22 mouse cellular contexts compared by ENCODE assay signal in the genomic region with DNA sequence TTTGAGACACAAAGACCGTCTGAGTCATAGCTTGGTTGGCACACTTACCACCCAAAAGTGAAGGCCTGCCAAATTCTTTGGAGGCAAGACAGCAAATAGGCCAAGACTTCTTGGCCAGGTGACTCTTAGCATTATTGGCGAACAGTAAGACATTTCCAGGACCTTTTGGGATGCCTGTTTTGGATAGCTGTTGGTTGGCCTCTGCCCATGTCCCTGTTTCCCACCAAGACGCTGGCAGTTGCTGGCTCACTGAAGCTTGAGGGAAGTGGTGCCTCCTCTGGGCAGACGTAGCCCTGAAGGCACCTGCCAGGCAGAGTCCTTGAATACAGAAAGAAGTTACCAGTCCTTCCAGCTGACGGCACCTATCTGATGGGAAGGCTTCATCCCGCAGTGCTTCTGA. TPM values are rescaled to one million over a fixed set of nuclear protein-coding genes. Genes with fewer than 3 reads are reported as not detected.
A peak's percentile ranks its signal among the peaks of the same experiment; 100 is the strongest.
DNase-seq lines count a peak whose midpoint lies in the region; ATAC-seq and TF ChIP-seq lines count a peak whose summit lies in the region.
"Had no signal": no experiment of that assay in that cellular context is flagged by ENCODE, and none has a peak within 500 bp of the region (broad histone marks: within the 10 kb centered on the region; RNA-seq: fewer than 3 reads in every experiment).

No protein-coding gene starts in this region.

- H3K9me3 ChIP-seq in liver, postnatal 0 days (ENCODE audit: low read length), result no peaks in the 10 kb centered on the region
- H3K9me3 ChIP-seq: forebrain, embryonic 12.5 days; G1E; heart, embryonic 10.5 days; neural tube, embryonic 12.5 days had no signal

- H3K4me1 ChIP-seq in cerebellum, adult 2 months (ENCODE audit: control insufficient read depth, insufficient read depth, low read length), result peaks cover 9% of the 10 kb centered on the region
- H3K4me1 ChIP-seq in liver, postnatal 0 days (ENCODE audit: insufficient read depth), result peaks cover 3% of the 10 kb centered on the region; the same call in 1 of the 2 replicates
- H3K4me1 ChIP-seq: forebrain, embryonic 12.5 days; heart, embryonic 10.5 days; neural tube, embryonic 12.5 days had no signal

- 13% methylated on average over 6 of the region's 6 CpGs for WGBS in cerebellum, adult 2 months
- WGBS in liver, postnatal 0 days (ENCODE audit: insufficient replicate concordance), result 80% methylated on average over 6 of the region's 6 CpGs

- no peak overlapping the region for H3K27ac ChIP-seq in cerebellum, adult 2 months (ENCODE audit: insufficient read depth, low read length)
- H3K27ac ChIP-seq in liver, postnatal 0 days (ENCODE audit: low read depth), result no peak overlapping the region
- H3K27ac ChIP-seq: forebrain, embryonic 12.5 days; heart, embryonic 10.5 days; neural tube, embryonic 12.5 days; stomach, postnatal 0 days had no signal

- no peaks in the 10 kb centered on the region for H3K27me3 ChIP-seq in cerebellum, adult 2 months (ENCODE audit: control insufficient read depth, insufficient read depth, low read length)
- H3K27me3 ChIP-seq in liver, postnatal 0 days (ENCODE audit: insufficient read depth, low read length), result no peaks in the 10 kb centered on the region
- H3K27me3 ChIP-seq: forebrain, embryonic 12.5 days; neural tube, embryonic 12.5 days had no signal

- DNase-seq in kidney, adult 9 months, result peak; percentile 20
- no peak for DNase-seq in kidney, postnatal 10 days
- peak; percentile 63 for DNase-seq in adrenal gland, postnatal 14 days
- peak; percentile 60 to 79 for DNase-seq in cerebellum, adult 2 months
- peak; percentile 7 for DNase-seq in fat pad, adult 2 months (ENCODE audit: extremely low read depth, low read depth, low spot score)
- DNase-seq in liver, postnatal 0 days, result no peak
- no peak for DNase-seq in left cerebral cortex, postnatal 14 days (ENCODE audit: low spot score in 2 of 2)
- DNase-seq in kidney, postnatal 4 days, result no peak
- DNase-seq: gastrocnemius, postnatal 25 days; heart, postnatal 36 days; kidney, adult 11 months; liver; lung, adult 18-20 months; lung, postnatal 36 days; thymus, postnatal 14 days had no signal

- no peak overlapping the region for H3K4me2 ChIP-seq in liver, postnatal 0 days (ENCODE audit: low read depth, low read length)
- H3K4me2 ChIP-seq: forebrain, embryonic 12.5 days; neural tube, embryonic 12.5 days had no signal

- no peak overlapping the region for H3K4me3 ChIP-seq in cerebellum, adult 2 months (replicated peaks; ENCODE audit: insufficient read depth, low read depth, low read length)
- no peak overlapping the region for H3K4me3 ChIP-seq in liver, postnatal 0 days (ENCODE audit: low read depth, low read length)
- H3K4me3 ChIP-seq: forebrain, embryonic 12.5 days; heart, embryonic 10.5 days; neural tube, embryonic 12.5 days had no signal

- no peaks in the 10 kb centered on the region for H3K36me3 ChIP-seq in liver, postnatal 0 days (replicated peaks; ENCODE audit: insufficient read depth, low read length)
- H3K36me3 ChIP-seq: forebrain, embryonic 12.5 days; neural tube, embryonic 12.5 days had no signal

- no peak for TF ChIP-seq EP300 in liver, postnatal 0 days (IDR thresholded peaks at IDR 0.05; ENCODE audit: low read depth)

- ATAC-seq in liver, postnatal 0 days, result no peak
- ATAC-seq: CD4-positive, CD25-positive, alpha-beta regulatory T cell, adult 4 months; hindbrain, embryonic 16.5 days had no signal

- intact Hi-C loops in left cerebral cortex, postnatal 14 days (cut with DNase I), result no loop called here

- no peak overlapping the region for H3K9ac ChIP-seq in liver, postnatal 0 days (replicated peaks)
- H3K9ac ChIP-seq: forebrain, embryonic 12.5 days; neural tube, embryonic 12.5 days had no signal

- no peak for TF ChIP-seq CTCF in cerebellum, adult 2 months (IDR thresholded peaks at IDR 0.05; ENCODE audit: borderline replicate concordance, insufficient read depth, low read depth, low read length)
- no peak for TF ChIP-seq CTCF in liver, postnatal 0 days (IDR thresholded peaks at IDR 0.05; ENCODE audit: low read depth)

- TF ChIP-seq POLR2A in cerebellum, adult 2 months (IDR thresholded peaks at IDR 0.05; ENCODE audit: borderline replicate concordance, insufficient read depth, low read length), result no peak

RNA-seq across cellular contexts. Expression of a gene that starts 8.9 kb away (rescaled TPM):
- 40.0 and 43.1 TPM in 2 replicates for total RNA-seq in adrenal gland, postnatal 14 days (2021)
- 18.7 and 19.8 TPM in 2 replicates for polyA plus RNA-seq in cerebellum, adult 2 months (2012; rRNA removed)
- 14.1 and 14.4 TPM in 2 replicates for polyA plus RNA-seq in liver, postnatal 0 days (2015; fragmentation: Nextera tagmentation; extraction: Ambion mirVana)
- 10 to 100 TPM; 35.5 to 36.9 TPM for total RNA-seq in left cerebral cortex, postnatal 14 days (2021)

Comparison
In these comparisons a context has a peak if more than half of its experiments do, and no peak if none do; other contexts are left out.
1. DNase-seq: peak in kidney, adult 9 months (single experiment), adrenal gland, postnatal 14 days (single experiment), cerebellum, adult 2 months (2 of 2) and fat pad, adult 2 months (single experiment); none in kidney, postnatal 10 days (single experiment), liver, postnatal 0 days (single experiment), left cerebral cortex, postnatal 14 days (0 of 2) and kidney, postnatal 4 days (0 of 2).